Mouse (Mus musculus) WW6 (cell line): ENCODE data around the gene Ap3s2.

Experiments used
- DNase-seq: peaks from one replicate; pipeline ENCODE4 v3.0.0-alpha.2; 2013; ENCODE audit warnings: low read depth, low spot score

Gene Ap3s2

GRCm38 (mm10) chr7:79846342-79846741, 74.1 kb downstream of the Ap3s2 start:
- DNase-seq = no peak

GRCm38 (mm10) chr7:79844090-79844802, 76.2 kb downstream of the Ap3s2 start:
- no peak for DNase-seq

- no peak for DNase-seq
These were observed 78.3 kb downstream of the Ap3s2 start for GRCm38 (mm10) chr7:79842163-79842562.

GRCm38 (mm10) chr7:79837247-79837646, 83.2 kb downstream of the Ap3s2 start:
- no peak for DNase-seq

- no peak for DNase-seq
These were observed 85.3 kb downstream of the Ap3s2 start for GRCm38 (mm10) chr7:79835196-79835595.

- DNase-seq = no peak
These were observed 87.5 kb downstream of the Ap3s2 start for GRCm38 (mm10) chr7:79832980-79833379.

GRCm38 (mm10) chr7:79831585-79831984, 88.9 kb downstream of the Ap3s2 start:
- no peak for DNase-seq

- no peak for DNase-seq
These were observed 89.3 kb downstream of the Ap3s2 start for GRCm38 (mm10) chr7:79831145-79831544.

GRCm38 (mm10) chr7:79828341-79828740, 92.1 kb downstream of the Ap3s2 start:
- no peak for DNase-seq
